Comparison of ENCODE assay signal across 21 mouse cellular contexts in the genomic region with DNA sequence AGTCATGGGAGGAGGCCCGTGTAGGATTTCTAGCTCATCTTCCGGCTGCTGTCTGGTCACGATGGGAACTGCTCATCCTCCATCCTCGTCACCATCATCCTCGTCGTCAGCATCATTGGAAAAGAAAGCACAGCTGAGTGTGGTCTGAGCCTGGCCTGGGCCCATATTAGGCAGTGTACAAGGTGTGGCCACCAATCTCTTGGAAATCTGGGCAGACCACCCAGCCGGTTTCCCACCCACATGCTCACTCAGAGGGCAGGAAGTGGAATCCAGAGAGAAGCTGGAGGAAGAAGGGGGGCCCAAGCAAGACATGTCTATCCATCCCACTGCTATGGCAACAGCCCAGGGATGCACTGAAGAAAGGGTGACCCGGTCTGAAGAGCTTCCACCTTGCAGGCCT.
A peak's percentile ranks its signal among the peaks of the same experiment; 100 is the strongest.
DNase-seq lines count a peak whose midpoint lies in the region; ATAC-seq and TF ChIP-seq lines count a peak whose summit lies in the region.
"Had no signal": no experiment of that assay in that cellular context is flagged by ENCODE, and none has a peak within 500 bp of the region (broad histone marks: within the 10 kb centered on the region; RNA-seq: fewer than 3 reads in every experiment).

No protein-coding gene starts in this region.

- 0 out of 2 replicates have a peak overlapping the region, but pooled peaks have one; percentile 40 for H3K27ac ChIP-seq in intestine, embryonic 14.5 days (ENCODE audit: low read depth)
- H3K27ac ChIP-seq in intestine, embryonic 15.5 days = no peak overlapping the region
- H3K27ac ChIP-seq in lung, embryonic 14.5 days (ENCODE audit: low read depth) = no peak overlapping the region
- H3K27ac ChIP-seq in embryonic facial prominence, embryonic 15.5 days (replicated peaks) = no peak overlapping the region
- H3K27ac ChIP-seq: forebrain, embryonic 10.5 days; heart, embryonic 10.5 days; hindbrain, embryonic 14.5 days had no signal

- no peaks in the 10 kb centered on the region for H3K27me3 ChIP-seq in intestine, embryonic 14.5 days (replicated peaks; ENCODE audit: control insufficient read depth, insufficient read depth, low read length)
- H3K27me3 ChIP-seq in intestine, embryonic 15.5 days (replicated peaks) = no peaks in the 10 kb centered on the region
- no peaks in the 10 kb centered on the region for H3K27me3 ChIP-seq in lung, embryonic 14.5 days (ENCODE audit: insufficient read depth, low read length)
- H3K27me3 ChIP-seq in embryonic facial prominence, embryonic 15.5 days = no peaks in the 10 kb centered on the region
- H3K27me3 ChIP-seq in myocyte (ENCODE audit: control insufficient read depth, insufficient read depth, insufficient read length) = no peaks in the 10 kb centered on the region

- no peaks in the 10 kb centered on the region for H3K9me3 ChIP-seq in intestine, embryonic 14.5 days (ENCODE audit: control insufficient read depth, low read length)
- H3K9me3 ChIP-seq in intestine, embryonic 15.5 days = no peaks in the 10 kb centered on the region
- H3K9me3 ChIP-seq in lung, embryonic 14.5 days (ENCODE audit: low read depth, low read length) = no peaks in the 10 kb centered on the region
- no peaks in the 10 kb centered on the region for H3K9me3 ChIP-seq in embryonic facial prominence, embryonic 15.5 days (replicated peaks)
- H3K9me3 ChIP-seq: forebrain, embryonic 10.5 days; heart, embryonic 10.5 days had no signal

- DNase-seq in intestine, embryonic 14.5 days (ENCODE audit: low spot score) = peak; percentile 58
- DNase-seq in lung, embryonic 14.5 days = peak; percentile 52
- DNase-seq in lung, postnatal 36 days = no peak
- DNase-seq in layer of hippocampus, adult 9-10 months (ENCODE audit: low spot score) = no peak
- DNase-seq in adrenal gland, adult 2 months = no peak
- DNase-seq: adrenal gland, adult 8-10 months; adrenal gland, postnatal 36 days; cerebellum, adult 11 months; cerebellum, adult 8-10 months; cerebellum, postnatal 14 days; gastrocnemius, postnatal 10 days; heart, adult 18-20 months; heart, postnatal 10 days had no signal

- H3ac ChIP-seq in myocyte (ENCODE audit: control insufficient read depth, insufficient read length) = no peak overlapping the region

- no peak for TF ChIP-seq POLR2A in myocyte (IDR thresholded peaks at IDR 0.05; ENCODE audit: insufficient read length, low read depth)

- no peak overlapping the region for H3K9ac ChIP-seq in intestine, embryonic 14.5 days (ENCODE audit: low read length)
- no peak overlapping the region for H3K9ac ChIP-seq in intestine, embryonic 15.5 days
- no peak overlapping the region for H3K9ac ChIP-seq in lung, embryonic 14.5 days
- H3K9ac ChIP-seq in embryonic facial prominence, embryonic 15.5 days = no peak overlapping the region
- H3K9ac ChIP-seq: hindbrain, embryonic 14.5 days had no signal

- H3K36me3 ChIP-seq in intestine, embryonic 14.5 days (ENCODE audit: control insufficient read depth, insufficient read depth, low read length) = no peaks in the 10 kb centered on the region
- H3K36me3 ChIP-seq in intestine, embryonic 15.5 days = no peaks in the 10 kb centered on the region
- no peaks in the 10 kb centered on the region for H3K36me3 ChIP-seq in lung, embryonic 14.5 days (ENCODE audit: insufficient read depth)
- no peaks in the 10 kb centered on the region for H3K36me3 ChIP-seq in embryonic facial prominence, embryonic 15.5 days
- H3K36me3 ChIP-seq in myocyte (ENCODE audit: control insufficient read depth, insufficient read depth) = no peaks in the 10 kb centered on the region
- H3K36me3 ChIP-seq: forebrain, embryonic 10.5 days; heart, embryonic 10.5 days had no signal

- no peak overlapping the region for H3K4me3 ChIP-seq in intestine, embryonic 14.5 days (ENCODE audit: low read depth, low read length)
- H3K4me3 ChIP-seq in intestine, embryonic 15.5 days (replicated peaks) = no peak overlapping the region
- no peak overlapping the region for H3K4me3 ChIP-seq in lung, embryonic 14.5 days (ENCODE audit: low read depth, low read length)
- H3K4me3 ChIP-seq in embryonic facial prominence, embryonic 15.5 days (replicated peaks) = no peak overlapping the region
- no peak overlapping the region for H3K4me3 ChIP-seq in myocyte
- H3K4me3 ChIP-seq: erythroblast, embryonic 14.5 days; forebrain, embryonic 10.5 days; heart, embryonic 10.5 days had no signal

- WGBS in intestine, embryonic 14.5 days = 47% methylated on average over 8 of the region's 8 CpGs
- 48% methylated on average over 8 of the region's 8 CpGs for WGBS in intestine, embryonic 15.5 days
- 56% methylated on average over 8 of the region's 8 CpGs for WGBS in lung, embryonic 14.5 days
- WGBS in embryonic facial prominence, embryonic 15.5 days = 63% methylated on average over 8 of the region's 8 CpGs

- ATAC-seq in intestine, embryonic 14.5 days (replicated peaks; ENCODE audit: low FRiP score, low TSS enrichment, low read depth) = 0 out of 2 replicates have a peak, but pooled peaks have one; percentile 32
- ATAC-seq in intestine, embryonic 15.5 days = no peak
- no peak for ATAC-seq in lung, embryonic 14.5 days (ENCODE audit: insufficient read depth)
- peak; percentile 51; the same call in 1 of the 2 replicates for ATAC-seq in embryonic facial prominence, embryonic 15.5 days (ENCODE audit: insufficient number of reproducible peaks, low FRiP score, low TSS enrichment, low read depth)
- ATAC-seq: forebrain, embryonic 14.5 days had no signal

- H3K79me2 ChIP-seq in myocyte (ENCODE audit: control insufficient read depth, insufficient read depth) = no peaks in the 10 kb centered on the region

- H3K4me2 ChIP-seq in intestine, embryonic 14.5 days (ENCODE audit: low read length) = no peak overlapping the region
- no peak overlapping the region for H3K4me2 ChIP-seq in intestine, embryonic 15.5 days (replicated peaks)
- H3K4me2 ChIP-seq in lung, embryonic 14.5 days = no peak overlapping the region
- H3K4me2 ChIP-seq in embryonic facial prominence, embryonic 15.5 days (replicated peaks) = no peak overlapping the region
- H3K4me2 ChIP-seq in myocyte (ENCODE audit: low read depth) = no peak overlapping the region
- H3K4me2 ChIP-seq: hindbrain, embryonic 14.5 days had no signal

- peaks cover 14% of the 10 kb centered on the region for H3K4me1 ChIP-seq in intestine, embryonic 14.5 days (replicated peaks; ENCODE audit: control insufficient read depth, insufficient read depth, low read length)
- H3K4me1 ChIP-seq in intestine, embryonic 15.5 days (replicated peaks) = peaks cover 11% of the 10 kb centered on the region; the same call in 1 of the 2 replicates
- 0 out of 2 replicates have a peak, but pooled peaks cover 9% of the 10 kb centered on the region for H3K4me1 ChIP-seq in lung, embryonic 14.5 days (ENCODE audit: insufficient read depth)
- no peaks in the 10 kb centered on the region for H3K4me1 ChIP-seq in embryonic facial prominence, embryonic 15.5 days

- no peak for TF ChIP-seq CTCF in lung, embryonic 14.5 days (IDR thresholded peaks at IDR 0.05; ENCODE audit: low read depth)

TF ChIP-seq in myocyte, 11 proteins besides CTCF, POLR2A, EP300 and RAD21:
- peak; percentile 35 for TF ChIP-seq SRF (IDR thresholded peaks at IDR 0.05; ENCODE audit: control insufficient read depth, insufficient read length, low read depth)
- no peak for TF ChIP-seq CEBPB (IDR thresholded peaks at IDR 0.05; ENCODE audit: insufficient read depth, poor library complexity, severe bottlenecking)

Comparison
In these comparisons a context has a peak if more than half of its experiments do, and no peak if none do; other contexts are left out.
1. ATAC-seq: peak in intestine, embryonic 14.5 days (single experiment) and embryonic facial prominence, embryonic 15.5 days (single experiment); none in intestine, embryonic 15.5 days (single experiment) and lung, embryonic 14.5 days (single experiment).
2. DNase-seq: peak in intestine, embryonic 14.5 days (single experiment) and lung, embryonic 14.5 days (single experiment); none in lung, postnatal 36 days (single experiment), layer of hippocampus, adult 9-10 months (single experiment) and adrenal gland, adult 2 months (single experiment).